Mouse (Mus musculus): ENCODE measurements at regions not wholly inside any gene's neighbourhood (a gene's known extent, or its start where the extent isn't known, plus 50 kb on each side); places are given as distances from the start of the nearest gene placed in this dataset.

DNA sequence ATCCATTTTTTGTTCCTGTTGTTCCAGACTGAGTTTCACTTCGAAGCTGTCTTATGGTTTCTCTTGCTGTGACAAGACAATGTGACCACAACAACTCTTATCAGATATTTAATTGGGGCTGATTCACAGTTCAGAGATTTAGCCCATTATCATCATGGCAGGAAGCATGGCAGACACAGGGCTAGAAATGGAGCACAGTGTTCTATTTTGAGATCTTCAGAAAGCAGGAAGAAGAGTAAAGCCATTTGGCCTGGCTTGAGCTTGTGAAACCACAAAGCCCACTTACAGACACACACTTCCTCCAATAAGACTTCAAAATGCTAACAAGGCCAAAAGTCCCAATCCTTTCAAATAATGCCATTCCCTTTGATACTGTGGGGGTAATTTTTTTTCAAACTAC lies 670.4 kb upstream of the Cdh12 start:
- no peak for DNase-seq (ENCODE audit: low read depth in 1 of 2, low spot score in 2 of 2)

DNA sequence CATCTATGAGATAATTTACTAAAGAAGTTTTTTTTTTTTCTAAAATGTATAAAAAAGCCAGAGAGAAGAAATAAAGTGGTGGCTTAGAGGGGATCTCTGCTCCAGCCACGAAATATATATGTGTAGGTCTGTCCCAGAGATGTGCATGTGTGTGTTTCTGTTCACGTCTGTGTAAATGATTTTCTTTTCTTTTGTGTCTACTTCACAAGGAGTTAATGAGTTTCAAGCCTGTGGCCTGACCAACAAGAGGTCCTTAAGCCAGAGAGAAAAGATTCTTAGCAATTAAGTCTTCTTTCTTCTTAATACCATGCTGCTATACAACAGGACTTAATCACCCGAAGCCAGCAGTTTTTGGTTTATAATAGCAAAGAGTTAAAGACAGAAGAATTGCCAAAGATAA lies 665.2 kb upstream of the Cdh12 start:
- DNase-seq (ENCODE audit: low read depth in 1 of 2, low spot score in 2 of 2), result no peak

- no peak for DNase-seq (ENCODE audit: low read depth in 1 of 2, low spot score in 2 of 2)
Measured at GRCm38 (mm10) chr15:19806994-19807393, 642.1 kb upstream of the Cdh12 start.

GRCm38 (mm10) chr15:19813647-19814046 lies 635.4 kb upstream of the Cdh12 start:
- no peak for DNase-seq (ENCODE audit: low read depth in 1 of 2, low spot score in 2 of 2)

DNA sequence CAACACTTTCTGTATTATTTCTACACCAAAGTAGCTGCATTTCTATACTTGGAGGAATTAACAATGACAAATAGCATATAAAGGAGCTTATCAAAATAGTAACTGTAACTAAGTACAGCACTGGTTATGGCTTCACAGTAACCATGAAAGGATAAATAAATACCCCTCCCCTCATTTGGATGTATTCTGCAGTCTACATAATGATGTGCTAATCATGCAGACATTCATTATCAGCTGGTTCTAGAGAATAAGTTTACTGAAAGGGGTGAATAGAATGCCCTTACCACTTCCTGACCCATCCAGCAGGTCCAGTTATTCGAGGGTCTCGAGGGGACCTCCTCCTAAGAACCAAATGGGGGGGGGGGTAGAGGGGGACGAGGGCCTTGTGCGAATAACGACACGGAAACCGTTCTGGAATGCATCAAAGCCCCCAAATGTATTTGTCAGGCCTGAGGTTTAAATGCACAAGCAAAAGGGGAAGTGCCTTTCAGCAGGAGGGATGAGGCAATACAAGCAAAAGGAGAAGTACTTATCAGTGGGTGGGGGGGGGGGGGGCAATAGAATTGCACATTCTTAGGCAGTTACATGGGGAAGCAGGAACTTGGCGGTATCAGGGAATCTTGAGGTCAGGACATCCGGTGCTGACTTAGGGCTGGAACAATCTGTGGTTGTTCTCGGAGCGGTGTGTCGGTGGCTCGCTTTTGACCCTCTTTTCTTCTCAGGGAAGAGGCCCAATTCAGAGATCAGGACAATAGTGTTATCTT lies 592.0 kb upstream of the Cdh12 start:
- peak; percentile 38 to 47 for DNase-seq (ENCODE audit: low read depth in 1 of 2, low spot score in 2 of 2)

GRCm38 (mm10) chr15:19857656-19858006 lies 591.4 kb upstream of the Cdh12 start:
- peak in 1 of 2 experiments; percentile 2 for DNase-seq (ENCODE audit: low read depth in 1 of 2, low spot score in 2 of 2)

- no peak for DNase-seq (ENCODE audit: low read depth in 1 of 2, low spot score in 2 of 2)
Measured at GRCm38 (mm10) chr15:19858668-19859067, 590.4 kb upstream of the Cdh12 start.

GRCm38 (mm10) chr15:19863979-19864378 lies 585.1 kb upstream of the Cdh12 start:
- no peak for DNase-seq (ENCODE audit: low read depth in 1 of 2, low spot score in 2 of 2)

DNA sequence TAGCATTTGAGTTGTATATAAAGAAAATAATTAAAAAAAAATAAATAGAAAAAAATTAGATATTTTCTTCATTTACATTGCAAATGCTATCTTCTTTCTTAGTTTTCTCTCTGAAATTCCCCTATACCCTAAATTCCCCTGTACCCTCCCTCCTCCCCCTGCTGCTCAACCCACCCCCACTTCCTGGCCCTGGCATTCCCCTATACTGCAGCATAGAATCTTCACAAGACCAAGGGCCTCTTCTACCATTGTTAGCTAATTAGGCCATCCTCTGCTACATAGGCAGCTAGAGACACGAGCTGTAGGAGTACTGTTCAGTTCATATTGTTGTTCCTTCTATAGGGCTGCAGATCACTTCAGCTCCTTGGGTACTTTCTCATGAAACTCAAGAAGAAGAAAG lies 582.5 kb upstream of the Cdh12 start:
- no peak for DNase-seq (ENCODE audit: low read depth in 1 of 2, low spot score in 2 of 2)

GRCm38 (mm10) chr15:19869041-19869440 lies 580.0 kb upstream of the Cdh12 start:
- DNase-seq (ENCODE audit: low read depth in 1 of 2, low spot score in 2 of 2), result no peak

GRCm38 (mm10) chr15:19872611-19873010 lies 576.5 kb upstream of the Cdh12 start:
- no peak for DNase-seq (ENCODE audit: low read depth in 1 of 2, low spot score in 2 of 2)
